Mouse (Mus musculus): ENCODE results near the gene Fam131c.
A peak's percentile ranks its signal among the peaks of the same experiment; 100 is the strongest.

The Fam131c gene

DNA sequence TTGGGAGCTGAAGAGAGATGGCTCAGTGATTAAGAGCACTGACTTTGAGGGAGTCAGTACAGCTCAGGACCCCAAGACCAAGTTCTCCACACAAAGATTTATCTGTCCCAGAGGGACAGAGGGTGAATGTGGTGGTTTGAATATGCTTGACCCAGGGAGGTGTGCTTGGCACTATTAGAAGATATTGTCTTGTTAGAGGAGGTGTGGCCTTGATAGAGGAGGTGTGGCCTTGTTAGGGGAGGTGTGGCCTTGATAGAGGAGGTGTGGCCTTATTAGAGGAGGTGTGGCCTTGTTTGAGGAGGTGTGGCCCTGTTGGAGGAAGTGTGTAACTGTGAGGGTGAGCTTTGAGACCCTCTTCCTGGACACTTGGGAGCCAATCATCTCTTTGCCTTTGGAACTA is 10.2 kb upstream of the Fam131c start:
- no peak for DNase-seq (ENCODE audit: extremely low read depth, insufficient read length, low spot score)

DNA sequence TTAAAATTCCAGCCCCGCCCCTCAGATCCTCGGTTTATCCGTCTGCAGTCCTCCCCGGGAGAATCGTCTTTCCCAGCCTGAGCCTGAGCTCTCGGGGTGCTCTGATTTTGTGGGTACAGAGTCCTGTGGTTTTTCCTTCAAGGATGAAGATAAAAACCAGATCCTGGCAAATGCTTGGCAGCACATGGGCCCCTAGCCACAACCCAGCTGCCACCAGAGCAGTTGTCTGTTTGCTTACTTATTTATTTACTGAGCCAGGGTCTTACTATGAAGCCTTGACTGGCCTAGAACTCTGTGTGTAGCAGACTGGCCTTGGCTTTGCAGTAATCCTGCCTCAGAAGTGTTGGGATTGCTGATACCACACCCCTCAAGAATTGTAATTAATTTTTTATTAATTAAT is 8.8 kb upstream of the Fam131c start:
- no peak for DNase-seq (ENCODE audit: extremely low read depth, insufficient read length, low spot score)

DNA sequence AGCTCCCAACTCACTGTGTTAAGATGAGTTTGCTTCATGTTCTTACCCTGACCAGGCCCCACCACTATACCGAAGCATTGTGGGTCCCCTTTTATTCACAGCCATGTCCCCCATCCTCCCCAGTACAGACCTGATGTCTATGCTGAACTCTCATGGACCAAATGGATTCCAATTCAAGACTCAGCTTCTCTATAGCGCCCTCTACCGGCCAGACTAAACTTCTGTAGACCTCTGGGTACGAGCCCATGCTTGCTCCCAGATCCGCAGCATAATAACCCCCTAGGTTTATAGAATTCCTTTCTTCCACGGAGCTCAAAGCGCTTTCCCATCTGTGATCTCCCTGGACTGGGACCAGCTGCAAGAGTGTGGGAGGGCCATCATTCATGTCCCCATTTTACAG is 7.2 kb upstream of the Fam131c start:
- DNase-seq (ENCODE audit: extremely low read depth, insufficient read length, low spot score), result no peak

DNA sequence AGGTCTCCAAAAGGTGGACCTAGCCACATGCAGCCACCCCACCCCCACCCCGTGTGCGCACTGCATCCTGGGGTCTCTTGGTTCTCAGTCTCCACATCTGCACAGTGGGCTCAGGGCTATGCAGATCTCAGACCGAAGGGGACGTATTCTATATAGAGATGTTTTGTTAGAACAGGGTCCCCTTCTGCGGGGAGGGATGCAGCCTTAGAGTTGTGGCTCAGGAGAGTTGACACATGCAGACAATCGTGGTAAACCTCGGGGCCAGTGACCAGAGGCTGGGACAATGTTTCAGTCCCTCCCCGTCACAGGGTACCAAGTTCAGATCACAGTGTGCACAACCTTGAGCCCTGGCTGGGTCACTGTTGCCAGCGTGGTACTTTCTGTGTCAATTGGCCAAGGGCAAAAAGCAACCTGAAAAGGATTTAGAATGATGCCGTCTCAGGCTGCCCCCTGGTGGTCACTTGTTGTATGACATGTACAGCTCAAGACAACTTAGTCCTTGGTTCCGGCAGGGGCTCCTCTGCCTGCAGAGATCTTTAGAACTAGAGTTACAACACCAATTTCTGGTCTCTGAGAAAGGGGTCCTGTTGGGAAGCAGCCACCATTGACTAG is 5.0 kb upstream of the Fam131c start:
- no peak for DNase-seq (ENCODE audit: extremely low read depth, insufficient read length, low spot score)

DNA sequence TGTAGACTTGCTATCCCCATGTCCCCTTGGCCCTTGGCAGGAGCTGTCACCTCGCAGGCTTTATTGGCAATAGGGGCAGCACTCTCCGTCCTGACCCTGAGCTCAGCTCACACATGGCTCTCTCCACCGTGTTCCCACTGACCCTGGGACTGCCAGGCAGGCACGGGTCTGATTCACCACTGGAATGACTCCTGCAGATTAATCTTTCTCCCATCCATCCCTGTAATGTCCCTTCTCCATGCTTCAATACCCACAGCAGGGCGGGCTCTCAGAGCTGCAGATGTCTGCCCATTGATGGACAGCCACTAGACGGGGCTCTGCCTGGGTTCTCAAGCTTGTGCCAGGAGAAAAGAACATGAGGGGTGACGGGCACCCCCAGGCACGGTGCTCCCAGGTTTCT is 2.9 kb upstream of the Fam131c start:
- no peak for DNase-seq (ENCODE audit: extremely low read depth, insufficient read length, low spot score)

DNA sequence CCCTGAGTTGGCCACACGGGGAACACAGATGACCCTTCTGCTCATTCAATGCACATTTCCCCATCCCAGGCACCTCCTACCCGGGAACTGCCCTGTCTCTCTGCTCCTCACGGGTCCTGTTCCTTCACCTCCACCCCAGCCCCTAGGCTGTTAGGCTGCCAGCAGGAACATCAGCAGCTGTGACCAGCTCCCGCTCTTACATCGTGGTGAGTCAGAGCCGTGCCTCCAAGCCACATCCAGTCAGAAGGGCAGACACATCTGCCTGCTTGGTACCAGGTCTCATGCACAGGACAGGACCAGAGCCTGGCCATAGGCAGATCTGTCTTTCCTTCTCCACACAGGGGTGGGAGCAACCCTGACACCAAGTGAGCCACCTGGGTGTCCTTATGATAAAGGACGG is 2.1 kb upstream of the Fam131c start:
- peak; percentile 58 for DNase-seq (ENCODE audit: extremely low read depth, insufficient read length, low spot score)

DNA sequence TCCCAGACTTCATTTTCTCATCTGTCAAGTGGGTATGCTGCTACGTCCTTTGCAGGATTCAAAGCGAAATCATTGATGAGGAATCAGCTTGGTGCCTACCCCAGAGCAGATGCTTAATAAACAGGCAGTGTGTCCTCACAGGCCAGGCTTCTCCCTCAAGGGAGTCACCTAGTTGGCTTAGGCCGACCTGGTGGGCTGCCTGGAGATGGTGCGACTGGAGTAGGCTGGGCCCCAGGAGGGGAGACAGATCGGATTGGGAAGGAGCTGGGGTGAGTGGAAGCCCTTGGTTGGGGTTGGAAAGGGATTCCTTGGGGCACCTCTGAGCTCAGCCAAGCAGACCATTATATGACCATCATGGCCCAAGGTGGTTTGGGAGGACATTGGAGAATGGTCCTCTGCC is 4.4 kb downstream of the Fam131c start:
- peak; percentile 79 for DNase-seq (ENCODE audit: extremely low read depth, insufficient read length, low spot score)

DNA sequence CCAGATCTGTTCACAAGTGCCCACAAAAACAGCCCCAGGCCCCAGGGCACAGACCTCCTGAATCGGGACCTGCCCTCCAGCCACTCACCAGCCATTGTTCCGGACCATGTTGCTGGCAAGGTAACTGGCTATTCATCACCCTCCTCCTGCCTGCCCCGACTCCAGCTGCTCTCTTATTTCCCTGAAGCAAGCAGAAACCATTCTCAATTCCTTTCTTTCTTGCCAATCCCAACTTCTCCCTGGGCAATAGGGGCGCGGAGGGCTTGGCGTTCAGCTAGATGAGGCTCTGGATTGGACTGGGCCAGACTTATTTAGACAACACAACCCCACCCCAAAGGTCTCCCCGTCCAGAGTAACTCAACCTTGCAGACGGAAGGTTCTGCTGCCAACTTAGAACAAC is 11.7 kb downstream of the Fam131c start:
- no peak for DNase-seq (ENCODE audit: extremely low read depth, insufficient read length, low spot score)

DNA sequence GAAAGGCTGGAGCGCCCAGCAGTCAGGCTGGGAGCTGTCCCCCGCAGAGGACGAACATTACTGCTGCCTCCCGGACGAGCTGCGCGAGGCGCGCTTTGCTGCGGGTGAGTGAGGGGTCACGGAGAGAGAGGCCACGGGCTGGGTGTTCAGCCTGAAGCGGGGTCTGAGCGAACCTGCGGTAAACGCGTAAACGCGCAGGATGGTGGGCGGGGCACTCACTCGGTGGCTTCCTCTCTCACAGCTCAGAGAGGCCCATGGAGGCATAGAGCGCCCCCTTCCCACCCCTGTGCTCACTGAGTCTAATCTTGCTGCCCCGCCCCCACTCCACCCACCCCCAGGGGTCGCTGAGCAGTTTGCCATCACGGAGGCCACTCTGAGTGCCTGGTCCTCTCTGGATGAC is 14.4 kb downstream of the Fam131c start:
- DNase-seq (ENCODE audit: extremely low read depth, insufficient read length, low spot score), result no peak

DNA sequence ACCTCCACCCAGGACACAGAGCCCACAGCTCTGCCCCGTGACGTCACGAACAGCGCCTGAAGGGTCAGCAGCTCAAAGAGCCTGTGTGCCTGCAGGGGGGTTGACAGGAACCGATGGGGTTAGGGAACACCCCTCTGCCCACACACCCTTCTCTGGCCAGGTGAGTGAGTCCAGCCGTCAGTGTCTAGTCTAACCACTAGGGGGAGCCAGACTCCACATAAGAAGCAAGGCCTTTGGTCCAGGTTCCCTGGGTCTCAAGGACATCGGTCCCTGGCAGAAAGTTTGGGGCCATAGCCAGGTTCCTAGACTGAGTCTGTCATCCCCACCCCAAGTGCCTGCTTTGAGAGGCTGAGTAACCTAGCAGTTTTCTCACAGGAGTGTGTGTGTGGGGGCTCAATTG is 17.3 kb downstream of the Fam131c start:
- DNase-seq (ENCODE audit: extremely low read depth, insufficient read length, low spot score), result peak; percentile 72

DNA sequence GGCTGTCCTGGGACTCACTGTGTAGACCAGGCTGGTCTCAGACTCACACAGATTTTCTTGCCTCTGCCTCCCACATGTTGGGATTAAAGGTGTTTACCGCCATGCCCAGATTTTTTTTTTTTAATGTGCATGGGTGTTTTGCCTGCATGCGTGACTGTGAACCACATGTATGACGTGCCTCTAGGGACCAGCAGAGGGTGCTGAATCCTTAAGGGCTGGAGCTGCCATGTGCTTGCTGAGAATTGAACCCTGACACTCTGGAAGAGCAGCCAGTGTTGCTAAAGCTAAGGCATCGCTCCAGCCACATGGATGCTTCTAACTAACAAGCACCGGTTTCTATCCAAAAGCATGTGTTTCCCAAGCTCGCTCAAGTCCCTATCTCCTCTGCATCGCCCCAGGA is 18.1 kb downstream of the Fam131c start:
- no peak for DNase-seq (ENCODE audit: extremely low read depth, insufficient read length, low spot score)

DNA sequence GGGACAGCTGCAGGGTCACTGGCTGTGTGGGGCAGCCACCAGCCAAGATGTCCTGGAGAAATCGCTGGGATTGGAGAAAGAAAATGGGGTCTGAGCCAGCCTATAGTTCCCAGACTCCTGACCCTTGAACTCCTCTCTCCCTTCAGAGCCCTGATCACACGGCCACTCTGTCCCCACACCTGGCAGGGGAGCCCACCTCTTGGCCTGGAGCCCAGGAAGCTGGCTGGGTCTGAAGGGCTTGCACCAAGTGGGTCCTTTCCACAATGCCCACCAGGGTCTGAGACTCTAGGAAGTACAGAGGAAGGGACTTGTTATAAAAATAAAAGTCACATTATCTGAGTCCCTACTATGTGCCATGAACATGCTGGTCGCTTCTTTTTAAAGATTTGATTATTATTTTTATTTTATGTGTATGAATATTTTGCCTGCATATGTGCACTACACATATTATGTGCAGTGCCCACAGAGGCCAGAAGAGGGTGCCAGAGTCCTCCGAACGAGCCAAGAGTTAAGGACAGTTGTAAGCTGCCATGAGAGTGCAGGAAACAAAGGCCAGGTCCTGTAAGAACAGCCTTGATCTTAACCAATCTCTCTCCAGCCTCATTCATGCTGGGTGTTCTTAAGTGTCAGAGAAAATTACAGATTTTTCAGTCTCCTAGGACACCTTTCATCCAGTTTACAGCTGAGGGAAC is 19.2 kb downstream of the Fam131c start:
- DNase-seq (ENCODE audit: extremely low read depth, insufficient read length, low spot score), result peak; percentile 36

DNA sequence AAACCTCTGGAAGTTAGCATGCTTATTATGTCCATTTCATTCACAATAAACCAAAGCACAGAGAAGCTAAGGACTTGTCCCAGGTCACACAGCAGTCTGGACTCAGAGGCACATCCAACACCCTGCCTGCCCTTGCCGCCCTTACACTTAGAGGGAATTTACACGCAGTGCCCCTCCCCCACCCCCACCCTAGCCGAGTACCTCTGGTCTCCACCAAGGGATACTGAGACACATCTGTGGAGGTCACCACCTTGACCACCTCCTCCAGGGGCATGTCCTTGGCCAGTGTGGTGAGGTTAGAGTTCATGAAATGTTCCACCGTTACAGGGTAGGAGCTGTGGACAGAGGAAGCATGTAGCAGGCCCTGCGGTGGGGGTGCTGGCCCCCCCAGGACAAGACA is 19.9 kb downstream of the Fam131c start:
- DNase-seq (ENCODE audit: extremely low read depth, insufficient read length, low spot score), result no peak

DNA sequence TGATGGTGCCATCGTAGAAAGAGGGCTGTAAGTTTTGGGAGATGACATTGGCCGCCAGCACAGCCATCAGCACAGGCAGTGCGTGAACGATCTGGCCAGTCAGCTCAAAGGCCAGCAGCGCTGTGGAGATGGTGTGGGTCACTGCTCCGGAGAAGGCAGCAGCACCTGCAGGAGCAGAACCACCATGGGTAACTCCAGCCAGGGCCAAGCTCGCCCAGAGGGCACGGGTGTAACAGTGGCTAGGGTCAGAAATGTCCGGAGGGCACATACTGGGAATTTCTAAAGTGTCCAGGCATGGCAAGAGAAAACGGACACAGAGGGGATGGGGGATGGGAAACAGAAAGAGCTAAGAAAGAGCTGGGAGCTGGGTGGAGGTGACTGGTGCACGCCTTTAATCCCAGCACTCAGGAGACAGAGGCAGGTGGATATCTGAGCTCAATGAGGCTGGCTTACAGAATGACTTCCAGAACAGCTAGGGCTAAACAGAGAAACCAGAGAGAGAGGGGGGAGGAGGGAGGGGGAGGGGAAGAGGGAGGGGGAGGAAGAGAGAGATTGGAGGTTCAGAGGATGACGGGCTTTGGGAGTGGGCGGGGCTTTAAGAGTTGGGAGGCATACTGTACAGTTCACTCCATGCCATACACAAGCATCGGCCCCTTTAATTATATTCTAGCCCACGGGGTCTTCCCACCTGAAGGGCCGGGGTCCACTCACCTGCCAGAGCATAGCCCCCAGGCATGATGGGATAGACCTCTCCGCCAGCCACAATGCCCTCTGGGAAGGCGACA is 21.5 kb downstream of the Fam131c start:
- no peak for DNase-seq (ENCODE audit: extremely low read depth, insufficient read length, low spot score)

DNA sequence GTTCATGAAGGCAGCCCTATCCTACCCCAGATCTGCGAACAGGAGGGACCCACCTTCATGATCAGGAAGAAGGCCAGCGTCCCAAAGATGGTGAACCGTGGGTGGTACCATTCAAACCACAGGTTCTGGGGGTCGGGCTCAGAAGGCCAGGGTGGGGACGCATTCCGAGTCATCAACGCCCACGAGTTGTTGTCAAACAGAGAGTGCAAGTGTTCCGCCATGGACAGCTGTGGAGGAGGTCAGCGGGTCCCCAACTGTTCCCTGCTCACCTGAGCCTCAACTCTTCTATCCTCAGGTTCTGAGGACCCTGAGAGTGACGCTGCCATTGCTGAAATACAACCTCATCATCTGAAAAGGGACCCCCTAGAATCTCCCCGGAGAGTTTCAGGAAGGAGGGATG is 23.3 kb downstream of the Fam131c start:
- no peak for DNase-seq (ENCODE audit: extremely low read depth, insufficient read length, low spot score)

DNA sequence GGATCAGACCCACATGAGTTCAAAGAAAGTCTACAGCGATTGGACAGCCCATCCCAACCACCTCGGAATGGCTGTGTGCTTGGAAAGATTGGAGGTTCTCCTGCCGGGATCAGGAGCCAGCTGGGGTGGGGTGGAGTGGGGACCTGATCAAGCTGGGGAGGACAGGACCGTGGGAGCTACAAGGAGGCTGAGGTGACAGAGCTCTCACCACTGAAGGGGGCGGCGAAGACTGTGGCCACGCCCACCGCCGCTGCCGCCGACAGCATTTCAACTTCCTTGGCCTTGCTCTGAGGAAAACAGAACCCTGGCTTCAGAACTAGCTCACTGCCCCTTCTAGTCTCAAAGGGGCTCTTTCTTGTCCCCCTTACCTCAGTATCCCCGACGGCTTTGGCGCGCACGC is 26.7 kb downstream of the Fam131c start:
- DNase-seq (ENCODE audit: extremely low read depth, insufficient read length, low spot score), result no peak

DNA sequence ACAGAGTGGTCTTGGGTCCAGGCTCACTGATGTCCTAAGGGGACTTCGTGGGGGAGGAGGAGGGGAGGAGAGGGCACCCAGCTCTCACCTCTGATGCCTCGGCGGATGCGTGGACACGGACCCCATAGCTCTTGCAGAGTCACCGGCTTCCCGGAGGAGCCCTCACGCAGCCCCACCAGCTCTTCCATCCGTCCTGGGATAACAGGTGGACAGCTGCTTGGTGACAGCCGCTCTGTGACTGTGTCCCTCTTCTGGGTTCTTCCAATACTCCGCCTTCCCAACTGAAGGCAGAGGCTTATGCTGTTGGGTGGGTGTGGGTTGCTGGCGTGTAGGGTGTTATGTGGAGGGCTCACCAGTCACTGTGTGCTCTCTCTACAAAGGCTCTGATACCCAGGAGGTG is 29.8 kb downstream of the Fam131c start:
- DNase-seq (ENCODE audit: extremely low read depth, insufficient read length, low spot score), result no peak

DNA sequence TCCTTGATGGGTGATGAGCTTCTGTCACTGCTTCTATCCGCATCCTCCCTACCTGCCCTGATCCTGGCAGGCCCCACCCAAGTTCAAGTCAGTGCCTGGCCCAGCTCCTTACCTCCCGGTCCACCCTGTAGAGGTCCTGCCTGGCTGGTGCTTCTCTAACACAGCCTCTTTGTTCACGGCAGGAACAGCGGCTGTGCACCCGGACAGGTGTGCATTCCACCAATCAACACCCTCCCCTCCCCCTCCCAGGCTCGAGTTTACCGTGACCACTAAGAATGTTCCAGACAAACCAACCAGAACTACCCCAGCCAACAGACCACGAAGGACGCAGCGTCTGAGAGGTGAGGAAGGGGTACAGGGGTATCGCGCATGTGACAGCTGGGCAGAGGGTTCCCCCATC is 30.5 kb downstream of the Fam131c start, which contains the start of gene Clcnka:
TSS of gene Clcnka (minus strand) at position 180 of the 400 bp plus-strand sequence.
- no peak for DNase-seq (ENCODE audit: extremely low read depth, insufficient read length, low spot score)

DNA sequence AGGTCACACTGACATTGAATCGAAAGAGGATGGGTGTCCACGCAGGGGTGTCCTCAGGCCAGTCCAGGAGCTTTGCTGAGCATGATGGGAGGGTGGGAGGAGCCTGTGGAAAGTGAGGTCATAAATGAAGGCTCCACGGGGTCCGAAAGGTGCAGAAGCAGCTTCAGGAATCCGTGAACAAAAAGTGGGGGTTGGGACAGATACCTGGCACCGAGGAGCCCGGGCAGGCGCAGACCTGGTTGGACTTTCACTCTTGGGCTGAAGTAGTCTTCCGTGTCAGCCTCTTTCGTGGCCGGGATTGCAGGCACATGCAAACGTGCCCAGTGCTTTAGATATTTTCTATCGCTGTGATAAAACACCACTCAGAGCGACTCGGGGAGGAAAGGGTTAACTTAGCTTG is 32.2 kb downstream of the Fam131c start:
- no peak for DNase-seq (ENCODE audit: extremely low read depth, insufficient read length, low spot score)

DNA sequence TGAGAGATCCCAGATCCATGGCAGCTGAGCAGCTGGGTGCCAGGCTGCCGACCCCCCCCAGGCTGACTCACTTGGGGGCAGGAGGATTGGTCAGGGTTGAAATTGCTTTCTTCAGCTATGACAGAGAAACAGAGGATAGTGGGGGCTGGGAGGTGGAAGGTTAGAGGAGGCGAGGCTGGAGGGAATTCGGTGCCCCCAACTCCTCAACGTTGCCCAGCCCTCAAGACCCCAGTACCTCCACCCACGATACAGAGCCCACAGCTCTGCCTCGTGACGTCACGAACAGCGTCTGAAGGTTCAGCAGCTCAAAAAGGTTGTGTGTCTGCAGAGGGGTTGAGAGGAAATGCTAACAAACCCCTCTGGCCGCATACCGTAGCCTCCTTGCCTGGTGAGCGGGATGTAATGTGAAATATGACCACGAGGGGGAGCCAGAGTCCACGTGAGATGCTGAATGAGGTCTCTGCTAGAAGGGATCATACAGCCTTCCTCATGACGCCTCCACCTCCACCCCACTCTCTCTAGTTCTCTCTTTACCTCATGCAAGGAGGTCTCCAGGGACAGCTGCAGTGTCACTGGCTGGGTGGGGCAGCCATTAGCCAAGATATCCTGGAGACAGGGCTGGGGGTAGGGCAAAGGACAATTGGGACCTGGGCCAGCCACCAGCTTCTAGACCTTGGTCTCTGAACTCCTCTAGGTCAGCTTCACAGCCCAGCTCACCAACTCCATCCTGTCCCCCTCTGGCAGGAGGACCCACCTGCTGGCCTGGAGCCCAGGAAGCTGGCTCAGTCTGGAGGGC is 36.7 kb downstream of the Fam131c start:
- DNase-seq (ENCODE audit: extremely low read depth, insufficient read length, low spot score), result peak; percentile 55

DNA sequence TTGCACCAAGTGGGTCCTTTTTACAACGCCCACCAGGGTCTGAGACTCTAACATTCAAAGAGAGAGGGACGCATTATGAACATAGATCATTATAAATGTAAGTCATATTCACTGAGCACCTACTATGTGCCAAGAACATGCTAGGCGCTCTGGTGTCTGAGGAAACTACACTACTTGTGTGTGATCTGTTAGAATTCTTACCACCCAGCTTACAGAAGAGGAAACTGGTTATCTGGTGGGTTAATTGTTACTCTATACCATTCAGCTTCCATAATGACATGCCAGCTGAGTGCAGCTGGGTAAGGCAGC is 37.2 kb downstream of the Fam131c start:
- DNase-seq (ENCODE audit: extremely low read depth, insufficient read length, low spot score), result no peak
